Mouse (Mus musculus): ENCODE measurements at regions not wholly inside any gene's neighbourhood (a gene's known extent, or its start where the extent isn't known, plus 50 kb on each side); places are given as distances from the start of the nearest gene placed in this dataset.

DNA sequence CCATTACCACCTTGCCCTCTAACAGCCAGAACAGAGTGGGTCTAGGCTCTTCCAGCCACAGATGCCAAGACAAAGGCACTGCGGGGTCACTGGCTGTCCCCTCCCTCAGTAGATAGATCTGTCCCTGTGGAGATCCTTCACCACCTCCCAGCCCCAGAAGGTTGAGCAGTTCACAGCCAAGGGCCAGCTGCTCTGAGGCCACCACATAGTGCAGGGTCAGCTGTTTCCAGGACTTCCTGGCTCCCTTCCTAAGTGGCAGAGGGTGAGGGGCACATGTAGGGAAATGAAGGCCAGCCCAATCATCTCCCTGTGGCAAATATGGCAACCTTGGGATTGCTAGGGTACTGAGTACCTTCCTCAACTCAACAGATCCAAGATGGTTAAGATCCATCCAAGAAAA is 187.8 kb downstream of the Fam43a start:
- Histone ChIP-seq H3K79me2 (replicated peaks; ENCODE audit: control insufficient read depth, insufficient read depth, low read length) (no peaks in the 10 kb centered on the region), H3K27ac (peak overlapping the region; percentile 26), H3K27me3 (ENCODE audit: control insufficient read depth, insufficient read depth, low read length) (no peaks in the 10 kb centered on the region), H3K36me3 (ENCODE audit: control insufficient read depth, insufficient read depth, low read length) (peaks cover 11% of the 10 kb centered on the region; the same call in 1 of the 2 replicates), H3K4me1 (ENCODE audit: control insufficient read depth, insufficient read depth, low read length) (peaks cover 34% of the 10 kb centered on the region), H3K9ac (ENCODE audit: low read depth, low read length) (no peak overlapping the region), H3K4me3 (no peak overlapping the region)
- TF ChIP-seq POLR2A (IDR thresholded peaks at IDR 0.05; ENCODE audit: insufficient read depth, low read depth, low read length) (no peak), EP300 (IDR thresholded peaks at IDR 0.05; ENCODE audit: insufficient read depth, low read depth, low read length) (no peak), CTCF (IDR thresholded peaks at IDR 0.05) (no peak)
- intact Hi-C loops (cut with DNase I), result no loop called here
- DNase-seq, result peak; percentile 35 to 50
- 57% methylated on average over 1 of the region's 1 CpGs for WGBS

DNA sequence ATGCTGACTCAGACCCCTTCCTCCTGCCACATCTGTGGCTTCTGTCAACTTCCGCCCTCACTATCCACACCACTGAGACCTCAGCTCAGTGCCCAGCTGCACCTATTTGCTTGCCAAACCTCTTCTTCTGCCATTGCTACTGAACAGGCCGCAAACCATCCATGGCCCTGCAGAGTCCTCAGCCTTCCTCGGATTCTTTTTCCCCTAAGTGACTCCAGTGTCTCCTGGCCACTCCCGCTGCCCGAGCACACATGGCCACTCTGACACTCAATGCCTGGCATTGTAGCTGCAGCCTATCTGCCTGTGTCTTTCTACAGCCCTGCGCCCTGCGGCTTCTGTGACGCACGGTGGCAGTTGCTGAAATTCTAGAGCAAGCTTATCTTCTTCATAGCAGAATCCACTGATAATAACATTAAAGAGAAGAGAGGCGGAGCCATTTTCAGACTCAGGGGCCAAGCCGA is 188.8 kb downstream of the Fam43a start:
- Histone ChIP-seq H3K79me2 (replicated peaks; ENCODE audit: control insufficient read depth, insufficient read depth, low read length) (no peaks in the 10 kb centered on the region), H3K27ac (peak overlapping the region; percentile 94), H3K36me3 (ENCODE audit: control insufficient read depth, insufficient read depth, low read length) (peaks cover 14% of the 10 kb centered on the region; the same call in 1 of the 2 replicates), H3K27me3 (ENCODE audit: control insufficient read depth, insufficient read depth, low read length) (no peaks in the 10 kb centered on the region), H3K4me3 (no peak overlapping the region), H3K4me1 (ENCODE audit: control insufficient read depth, insufficient read depth, low read length) (peaks cover 41% of the 10 kb centered on the region), H3K9ac (ENCODE audit: low read depth, low read length) (no peak overlapping the region)
- intact Hi-C loops (cut with DNase I), result loop anchor here (2.0 kb wide), 2 partner anchors 14 to 96 kb away; no protein-coding TSS in a partner anchor
- TF ChIP-seq EP300 (IDR thresholded peaks at IDR 0.05; ENCODE audit: insufficient read depth, low read depth, low read length), result no peak
- TF ChIP-seq POLR2A (IDR thresholded peaks at IDR 0.05; ENCODE audit: insufficient read depth, low read depth, low read length), result no peak
- no peak for TF ChIP-seq CTCF (IDR thresholded peaks at IDR 0.05)
- peak; percentile 45 to 46 for DNase-seq
- WGBS, result 42% methylated on average over 11 of the region's 11 CpGs

DNA sequence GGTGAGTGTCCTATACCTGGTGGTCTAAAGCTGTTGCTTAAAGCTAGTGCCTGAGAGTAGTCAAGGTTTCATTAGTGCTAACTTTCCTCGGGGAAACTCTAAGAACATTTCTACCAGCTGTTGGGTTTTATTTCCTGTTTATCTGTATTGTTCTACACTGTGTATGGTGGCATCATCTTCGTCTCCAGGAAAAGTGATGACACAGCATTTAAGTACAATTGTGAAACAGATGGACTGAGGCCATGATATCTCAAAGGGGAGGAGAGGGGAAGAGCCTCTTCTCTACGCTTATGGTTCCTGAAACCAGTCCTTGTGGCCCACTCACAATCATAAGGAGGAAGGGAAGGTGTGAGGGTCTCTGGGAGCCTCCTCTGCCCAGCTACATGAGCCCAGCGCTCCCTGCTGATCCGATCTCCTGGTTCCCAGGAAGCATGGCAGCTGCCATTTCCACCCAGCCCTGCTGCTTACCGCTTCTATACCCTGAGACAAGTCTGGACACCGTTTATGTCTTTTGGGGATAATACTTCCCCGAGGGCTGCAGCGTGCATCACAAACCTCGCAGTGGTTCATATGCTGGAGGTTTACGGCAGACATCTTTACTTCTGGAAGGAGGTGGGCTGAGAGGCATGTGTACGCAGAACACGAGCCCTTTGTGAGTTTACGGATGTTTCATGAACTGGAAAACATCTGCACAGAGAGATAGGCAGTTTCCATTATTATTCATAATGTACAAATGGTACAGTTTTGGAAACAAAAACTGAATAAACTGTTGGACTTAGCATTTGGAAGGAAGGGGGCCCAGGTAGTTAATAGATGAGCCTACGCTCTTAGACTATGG is 189.6 kb downstream of the Fam43a start:
- Histone ChIP-seq H3K27me3 (ENCODE audit: control insufficient read depth, insufficient read depth, low read length) (no peaks in the 10 kb centered on the region), H3K79me2 (replicated peaks; ENCODE audit: control insufficient read depth, insufficient read depth, low read length) (no peaks in the 10 kb centered on the region), H3K36me3 (ENCODE audit: control insufficient read depth, insufficient read depth, low read length) (peaks cover 14% of the 10 kb centered on the region; the same call in 1 of the 2 replicates), H3K4me1 (ENCODE audit: control insufficient read depth, insufficient read depth, low read length) (peaks cover 45% of the 10 kb centered on the region), H3K27ac (peak overlapping the region; percentile 94), H3K4me3 (no peak overlapping the region), H3K9ac (ENCODE audit: low read depth, low read length) (no peak overlapping the region)
- intact Hi-C loops (cut with DNase I), result loop anchor here (2.0 kb wide), 2 partner anchors 14 to 96 kb away; no protein-coding TSS in a partner anchor
- peak in 1 of 2 experiments; percentile 55 for DNase-seq
- 60% methylated on average over 15 of the region's 15 CpGs for WGBS
- TF ChIP-seq CTCF (IDR thresholded peaks at IDR 0.05) (no peak), POLR2A (IDR thresholded peaks at IDR 0.05; ENCODE audit: insufficient read depth, low read depth, low read length) (no peak), EP300 (IDR thresholded peaks at IDR 0.05; ENCODE audit: insufficient read depth, low read depth, low read length) (no peak)

DNA sequence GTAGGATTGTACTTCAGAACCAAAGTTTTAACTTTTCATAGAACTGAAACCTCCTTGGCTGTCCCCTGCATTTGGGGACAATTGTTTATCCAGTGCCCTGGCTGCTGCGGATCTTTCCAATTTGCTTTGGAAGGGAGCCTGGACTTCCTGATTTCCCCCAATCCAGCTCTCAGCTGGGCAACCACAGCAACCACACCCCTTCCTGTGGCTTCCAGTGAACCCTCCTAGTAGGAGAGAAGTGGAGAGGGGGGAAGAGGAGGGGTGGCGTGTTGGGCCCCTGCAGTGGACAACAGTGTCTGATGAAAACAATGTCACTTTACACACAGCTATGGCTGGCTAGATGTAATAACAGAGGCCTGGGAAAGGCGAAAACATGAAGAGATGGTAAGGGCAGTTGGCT is 190.5 kb downstream of the Fam43a start:
- H3K79me2 ChIP-seq (replicated peaks; ENCODE audit: control insufficient read depth, insufficient read depth, low read length), result no peaks in the 10 kb centered on the region
- TF ChIP-seq CTCF (IDR thresholded peaks at IDR 0.05), result no peak
- TF ChIP-seq EP300 (IDR thresholded peaks at IDR 0.05; ENCODE audit: insufficient read depth, low read depth, low read length), result peak; percentile 97
- TF ChIP-seq POLR2A (IDR thresholded peaks at IDR 0.05; ENCODE audit: insufficient read depth, low read depth, low read length), result peak; percentile 42
- H3K4me3 ChIP-seq, result no peak overlapping the region
- intact Hi-C loops (cut with DNase I), result loop anchor here (1.0 to 5.0 kb wide), 3 partner anchors 83 to 277 kb away; no protein-coding TSS in a partner anchor
- WGBS, result 4% methylated on average over 3 of the region's 3 CpGs
- peak overlapping the region; percentile 54 for H3K9ac ChIP-seq (ENCODE audit: low read depth, low read length)
- peak overlapping the region; percentile 94 for H3K27ac ChIP-seq
- peak; percentile 77 to 87 for DNase-seq
- no peaks in the 10 kb centered on the region for H3K27me3 ChIP-seq (ENCODE audit: control insufficient read depth, insufficient read depth, low read length)
- H3K36me3 ChIP-seq (ENCODE audit: control insufficient read depth, insufficient read depth, low read length), result peaks cover 16% of the 10 kb centered on the region; the same call in 1 of the 2 replicates
- peaks cover 51% of the 10 kb centered on the region for H3K4me1 ChIP-seq (ENCODE audit: control insufficient read depth, insufficient read depth, low read length)

DNA sequence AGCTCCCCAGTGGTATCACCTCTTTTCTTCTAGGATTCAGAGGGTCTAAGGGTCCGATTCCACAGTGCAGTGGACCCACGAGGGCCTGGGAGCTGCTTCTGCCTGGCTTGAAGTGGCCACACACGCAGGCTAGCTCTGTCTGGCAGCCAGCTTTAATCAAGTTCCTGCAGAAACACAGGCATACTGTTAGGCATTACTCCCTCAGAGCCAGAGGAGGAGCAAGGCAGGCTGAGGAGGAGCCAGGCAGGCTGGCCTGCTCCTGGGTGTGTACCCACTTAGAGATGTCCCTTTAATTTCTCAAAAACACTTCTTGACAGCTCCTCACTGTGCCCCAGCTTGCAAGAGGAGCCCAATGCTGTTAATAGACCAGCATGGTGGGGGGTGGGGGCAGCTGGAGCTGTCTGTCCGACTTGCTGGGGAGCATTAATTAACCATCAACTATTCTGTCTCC is 191.1 kb downstream of the Fam43a start:
- TF ChIP-seq POLR2A (IDR thresholded peaks at IDR 0.05; ENCODE audit: insufficient read depth, low read depth, low read length) (peak; percentile 31; the same call in 1 of the 2 replicates), CTCF (IDR thresholded peaks at IDR 0.05) (peak; percentile 14; the same call in 1 of the 2 replicates), EP300 (IDR thresholded peaks at IDR 0.05; ENCODE audit: insufficient read depth, low read depth, low read length) (peak; percentile 77)
- no peaks in the 10 kb centered on the region for H3K79me2 ChIP-seq (replicated peaks; ENCODE audit: control insufficient read depth, insufficient read depth, low read length)
- no peaks in the 10 kb centered on the region for H3K27me3 ChIP-seq (ENCODE audit: control insufficient read depth, insufficient read depth, low read length)
- H3K27ac ChIP-seq, result peak overlapping the region; percentile 94
- peaks cover 17% of the 10 kb centered on the region; the same call in 1 of the 2 replicates for H3K36me3 ChIP-seq (ENCODE audit: control insufficient read depth, insufficient read depth, low read length)
- 7% methylated on average over 4 of the region's 4 CpGs for WGBS
- H3K4me1 ChIP-seq (ENCODE audit: control insufficient read depth, insufficient read depth, low read length), result peaks cover 53% of the 10 kb centered on the region
- no peak overlapping the region for H3K4me3 ChIP-seq
- peak; percentile 66 to 77 for DNase-seq
- intact Hi-C loops (cut with DNase I), result loop anchor here (1.0 to 5.0 kb wide), 3 partner anchors 82 to 277 kb away; no protein-coding TSS in a partner anchor
- H3K9ac ChIP-seq (ENCODE audit: low read depth, low read length), result peak overlapping the region; percentile 54
